Mouse (Mus musculus): ENCODE data around the gene Rasgef1b. TPM values are rescaled to one million over a fixed set of nuclear protein-coding genes. Genes with fewer than 3 reads are reported as not detected.

Rasgef1b gene
- polyA plus RNA-seq, 1 experiment from 2014 or later: 59.7 TPM

- H3K9ac ChIP-seq (ENCODE audit: low read depth, low read length): no peak overlapping the region
Observed at GRCm38 (mm10) chr5:99477420-99477815, 251.4 kb downstream of the Rasgef1b start.

GRCm38 (mm10) chr5:99476640-99477419, 252.0 kb downstream of the Rasgef1b start:
- Histone ChIP-seq H3K27ac (ENCODE audit: low read length) (no peak overlapping the region), H3K9ac (ENCODE audit: low read depth, low read length) (no peak overlapping the region), H3K36me3 (ENCODE audit: control insufficient read depth, insufficient read depth, low read length) (no peaks in the 10 kb centered on the region), H3K9me3 (replicated peaks; ENCODE audit: control insufficient read depth, low read length, poor library complexity, severe bottlenecking) (no peaks in the 10 kb centered on the region), H3K4me2 (ENCODE audit: low read length) (no peak overlapping the region), H3K27me3 (ENCODE audit: control insufficient read depth, insufficient read depth, low read depth, low read length) (no peaks in the 10 kb centered on the region), H3K4me3 (ENCODE audit: low read depth, low read length) (no peak overlapping the region), H3K4me1 (ENCODE audit: control insufficient read depth, insufficient read depth, low read length) (peaks cover 14% of the 10 kb centered on the region)
- WGBS: 90% methylated on average over 6 of the region's 6 CpGs
- no peak for ATAC-seq

More at GRCm38 (mm10) chr5:99477420-99477815, 251.4 kb downstream of the Rasgef1b start:
- WGBS: 91% methylated on average over 9 of the region's 9 CpGs
- H3K4me3 ChIP-seq (ENCODE audit: low read depth, low read length): no peak overlapping the region
- peaks cover 14% of the 10 kb centered on the region for H3K4me1 ChIP-seq (ENCODE audit: control insufficient read depth, insufficient read depth, low read length)
- no peaks in the 10 kb centered on the region for H3K36me3 ChIP-seq (ENCODE audit: control insufficient read depth, insufficient read depth, low read length)
- no peaks in the 10 kb centered on the region for H3K9me3 ChIP-seq (replicated peaks; ENCODE audit: control insufficient read depth, low read length, poor library complexity, severe bottlenecking)
- no peak for ATAC-seq
- no peak overlapping the region for H3K27ac ChIP-seq (ENCODE audit: low read length)
- no peaks in the 10 kb centered on the region for H3K27me3 ChIP-seq (ENCODE audit: control insufficient read depth, insufficient read depth, low read depth, low read length)
- no peak overlapping the region for H3K4me2 ChIP-seq (ENCODE audit: low read length)

GRCm38 (mm10) chr5:99472607-99473335, 256.1 kb downstream of the Rasgef1b start:
- Histone ChIP-seq H3K4me3 (ENCODE audit: low read depth, low read length) (no peak overlapping the region), H3K4me2 (ENCODE audit: low read length) (no peak overlapping the region), H3K4me1 (ENCODE audit: control insufficient read depth, insufficient read depth, low read length) (no peaks in the 10 kb centered on the region), H3K27me3 (ENCODE audit: control insufficient read depth, insufficient read depth, low read depth, low read length) (no peaks in the 10 kb centered on the region), H3K9ac (ENCODE audit: low read depth, low read length) (no peak overlapping the region), H3K36me3 (ENCODE audit: control insufficient read depth, insufficient read depth, low read length) (no peaks in the 10 kb centered on the region), H3K9me3 (replicated peaks; ENCODE audit: control insufficient read depth, low read length, poor library complexity, severe bottlenecking) (no peaks in the 10 kb centered on the region), H3K27ac (ENCODE audit: low read length) (no peak overlapping the region)
- WGBS: 86% methylated on average over 5 of the region's 5 CpGs
- ATAC-seq: no peak

GRCm38 (mm10) chr5:99471790-99472189, 257.1 kb downstream of the Rasgef1b start:
- Histone ChIP-seq H3K4me1 (ENCODE audit: control insufficient read depth, insufficient read depth, low read length) (no peaks in the 10 kb centered on the region), H3K27me3 (ENCODE audit: control insufficient read depth, insufficient read depth, low read depth, low read length) (no peaks in the 10 kb centered on the region), H3K36me3 (ENCODE audit: control insufficient read depth, insufficient read depth, low read length) (no peaks in the 10 kb centered on the region), H3K4me2 (ENCODE audit: low read length) (no peak overlapping the region), H3K4me3 (ENCODE audit: low read depth, low read length) (no peak overlapping the region), H3K27ac (ENCODE audit: low read length) (no peak overlapping the region), H3K9ac (ENCODE audit: low read depth, low read length) (no peak overlapping the region), H3K9me3 (replicated peaks; ENCODE audit: control insufficient read depth, low read length, poor library complexity, severe bottlenecking) (no peaks in the 10 kb centered on the region)
- WGBS: 81% methylated on average over 4 of the region's 4 CpGs
- no peak for ATAC-seq

GRCm38 (mm10) chr5:99470613-99471012, 258.3 kb downstream of the Rasgef1b start:
- Histone ChIP-seq H3K36me3 (ENCODE audit: control insufficient read depth, insufficient read depth, low read length) (no peaks in the 10 kb centered on the region), H3K4me3 (ENCODE audit: low read depth, low read length) (no peak overlapping the region), H3K27ac (ENCODE audit: low read length) (no peak overlapping the region), H3K9ac (ENCODE audit: low read depth, low read length) (no peak overlapping the region), H3K4me2 (ENCODE audit: low read length) (no peak overlapping the region), H3K27me3 (ENCODE audit: control insufficient read depth, insufficient read depth, low read depth, low read length) (no peaks in the 10 kb centered on the region), H3K9me3 (replicated peaks; ENCODE audit: control insufficient read depth, low read length, poor library complexity, severe bottlenecking) (no peaks in the 10 kb centered on the region), H3K4me1 (ENCODE audit: control insufficient read depth, insufficient read depth, low read length) (no peaks in the 10 kb centered on the region)
- ATAC-seq: no peak

GRCm38 (mm10) chr5:99459007-99459406, 269.9 kb downstream of the Rasgef1b start:
- no peaks in the 10 kb centered on the region for H3K36me3 ChIP-seq (ENCODE audit: control insufficient read depth, insufficient read depth, low read length)
- H3K27me3 ChIP-seq (ENCODE audit: control insufficient read depth, insufficient read depth, low read depth, low read length): no peaks in the 10 kb centered on the region
- ATAC-seq: no peak
- WGBS: 82% methylated on average over 6 of the region's 6 CpGs
- H3K4me2 ChIP-seq (ENCODE audit: low read length): no peak overlapping the region
- no peak overlapping the region for H3K4me3 ChIP-seq (ENCODE audit: low read depth, low read length)
- H3K9me3 ChIP-seq (replicated peaks; ENCODE audit: control insufficient read depth, low read length, poor library complexity, severe bottlenecking): no peaks in the 10 kb centered on the region
- peaks cover 3% of the 10 kb centered on the region; the same call in 1 of the 2 replicates for H3K4me1 ChIP-seq (ENCODE audit: control insufficient read depth, insufficient read depth, low read length)
- H3K9ac ChIP-seq (ENCODE audit: low read depth, low read length): no peak overlapping the region
- no peak overlapping the region for H3K27ac ChIP-seq (ENCODE audit: low read length)

- no peaks in the 10 kb centered on the region for H3K36me3 ChIP-seq (ENCODE audit: control insufficient read depth, insufficient read depth, low read length)
- H3K4me1 ChIP-seq (ENCODE audit: control insufficient read depth, insufficient read depth, low read length): peaks cover 13% of the 10 kb centered on the region
- H3K4me3 ChIP-seq (ENCODE audit: low read depth, low read length): no peak overlapping the region
- H3K9ac ChIP-seq (ENCODE audit: low read depth, low read length): no peak overlapping the region
- no peak for ATAC-seq
- no peak overlapping the region for H3K4me2 ChIP-seq (ENCODE audit: low read length)
- H3K9me3 ChIP-seq (replicated peaks; ENCODE audit: control insufficient read depth, low read length, poor library complexity, severe bottlenecking): no peaks in the 10 kb centered on the region
- no peak overlapping the region for H3K27ac ChIP-seq (ENCODE audit: low read length)
- H3K27me3 ChIP-seq (ENCODE audit: control insufficient read depth, insufficient read depth, low read depth, low read length): no peaks in the 10 kb centered on the region
- WGBS: 98% methylated on average over 3 of the region's 3 CpGs
Observed at GRCm38 (mm10) chr5:99457291-99457690, 271.6 kb downstream of the Rasgef1b start.

GRCm38 (mm10) chr5:99451939-99452338, 276.9 kb downstream of the Rasgef1b start:
- 40% methylated on average over 2 of the region's 2 CpGs for WGBS

GRCm38 (mm10) chr5:99451416-99451815, 277.4 kb downstream of the Rasgef1b start:
- H3K4me3 ChIP-seq (ENCODE audit: low read depth, low read length): no peak overlapping the region
- no peaks in the 10 kb centered on the region for H3K9me3 ChIP-seq (replicated peaks; ENCODE audit: control insufficient read depth, low read length, poor library complexity, severe bottlenecking)
- peak overlapping the region; percentile 70 for H3K27ac ChIP-seq (ENCODE audit: low read length)

More at GRCm38 (mm10) chr5:99451939-99452338, 276.9 kb downstream of the Rasgef1b start:
- no peak for ATAC-seq
- Histone ChIP-seq H3K36me3 (ENCODE audit: control insufficient read depth, insufficient read depth, low read length) (no peaks in the 10 kb centered on the region), H3K9ac (ENCODE audit: low read depth, low read length) (no peak overlapping the region), H3K4me3 (ENCODE audit: low read depth, low read length) (no peak overlapping the region), H3K4me1 (ENCODE audit: control insufficient read depth, insufficient read depth, low read length) (peaks cover 27% of the 10 kb centered on the region), H3K9me3 (replicated peaks; ENCODE audit: control insufficient read depth, low read length, poor library complexity, severe bottlenecking) (no peaks in the 10 kb centered on the region), H3K27ac (ENCODE audit: low read length) (no peak overlapping the region; the same call in 1 of the 2 replicates), H3K4me2 (ENCODE audit: low read length) (no peak overlapping the region), H3K27me3 (ENCODE audit: control insufficient read depth, insufficient read depth, low read depth, low read length) (no peaks in the 10 kb centered on the region)

More at GRCm38 (mm10) chr5:99451416-99451815, 277.4 kb downstream of the Rasgef1b start:
- Histone ChIP-seq H3K27me3 (ENCODE audit: control insufficient read depth, insufficient read depth, low read depth, low read length) (no peaks in the 10 kb centered on the region), H3K9ac (ENCODE audit: low read depth, low read length) (no peak overlapping the region), H3K4me1 (ENCODE audit: control insufficient read depth, insufficient read depth, low read length) (peaks cover 27% of the 10 kb centered on the region), H3K4me2 (ENCODE audit: low read length) (no peak overlapping the region), H3K36me3 (ENCODE audit: control insufficient read depth, insufficient read depth, low read length) (no peaks in the 10 kb centered on the region)
- 26% methylated on average over 5 of the region's 5 CpGs for WGBS
- ATAC-seq: peak; percentile 72

Measured in midbrain, embryonic 16.5 days (tissue).